Mouse (Mus musculus) heart, embryonic 15.5 days (tissue): ENCODE results near the gene Commd4. TPM values are rescaled to one million over a fixed set of nuclear protein-coding genes. Genes with fewer than 3 reads are reported as not detected.

ENCODE experiments used
- polyA plus RNA-seq: library from polyadenylated mRNA; unstranded; fragments of >200 nt; fragmentation: Nextera tagmentation; extraction: Ambion mirVana; gene quantifications from 2 replicates; pipeline ENCODE4 v1.2.1, GENCODE M21; 2015

Gene Commd4
- polyA plus RNA-seq, 1 experiment from 2014 or later = 57.7 TPM

Other genes with a start within 250 kb of the Commd4 start
- 7.0 and 9.5 TPM in 2 replicates for gene Snx33, start 230.0 kb downstream of the Commd4 start, polyA plus RNA-seq
- gene Imp3, start 220.9 kb downstream of the Commd4 start, polyA plus RNA-seq = 61.4 and 63.4 TPM in 2 replicates
- 14.4 and 17.9 TPM in 2 replicates for gene Snupn, start 207.5 kb downstream of the Commd4 start, polyA plus RNA-seq
- 13.4 and 17.1 TPM in 2 replicates for gene Ptpn9, start 163.4 kb downstream of the Commd4 start, polyA plus RNA-seq
- gene Sin3a, start 86.3 kb downstream of the Commd4 start, polyA plus RNA-seq = 15.7 and 24.4 TPM in 2 replicates
- gene Man2c1, start 27.6 kb downstream of the Commd4 start, polyA plus RNA-seq = 45.6 and 65.5 TPM in 2 replicates
- 5.7 and 7.0 TPM in 2 replicates for gene Neil1, start 10.0 kb downstream of the Commd4 start, polyA plus RNA-seq
- gene Trcg1, start 78.2 kb upstream of the Commd4 start, polyA plus RNA-seq = not detected in 2 replicates
- 9.1 and 13.9 TPM in 2 replicates for gene 1700017B05Rik, start 104.3 kb upstream of the Commd4 start, polyA plus RNA-seq